Mouse (Mus musculus) spleen, postnatal 10 days (tissue): Measurements from ENCODE around the gene Slc35a5.

Source experiments
- DNase-seq, 2 experiments: peaks; one replicate each; pipeline ENCODE4 v3.0.0; 2021 to 2022; ENCODE audit warnings: low spot score in 2 of 2

Slc35a5 gene

DNA sequence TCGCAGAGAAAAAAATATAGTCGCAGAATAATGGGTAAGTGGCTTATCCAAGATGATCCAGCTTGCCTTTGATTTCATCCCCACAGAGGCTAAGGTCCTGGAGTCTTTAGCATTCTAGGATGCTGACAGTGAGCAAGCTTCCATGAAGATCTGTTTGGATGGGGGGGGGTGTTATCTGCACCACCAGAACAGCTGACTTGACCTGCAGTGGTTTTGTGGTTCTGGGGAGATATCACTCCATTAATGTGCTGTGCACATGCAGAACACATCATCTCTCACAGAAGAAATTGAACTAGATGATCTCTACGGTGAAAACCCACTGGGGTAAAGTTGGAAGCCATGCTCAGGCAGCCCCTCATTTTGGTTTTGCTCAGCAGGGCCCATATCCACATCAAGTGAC, 41.3 kb downstream of the Slc35a5 start:
- no peak for DNase-seq

DNA sequence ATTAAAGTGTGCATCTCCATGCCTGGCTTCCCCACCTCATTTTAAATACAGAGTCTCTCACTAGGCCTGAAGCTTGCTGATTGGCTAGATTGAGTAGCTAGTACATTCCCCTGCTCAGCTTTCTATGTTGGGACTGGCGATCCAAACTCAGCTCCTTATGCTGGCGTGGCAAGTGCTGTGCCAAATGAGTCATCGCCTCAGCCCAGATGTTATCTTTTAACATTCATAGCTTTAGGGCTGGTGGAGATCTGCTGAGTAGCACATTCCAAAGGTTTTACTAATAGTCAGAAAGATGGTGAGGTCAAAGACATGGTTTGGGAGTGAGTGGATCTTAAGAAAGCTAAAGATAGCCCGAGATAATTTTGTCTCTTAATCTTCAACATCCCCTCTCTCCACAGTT, 48.0 kb downstream of the Slc35a5 start:
- DNase-seq = no peak

- no peak for DNase-seq
These were observed 50.2 kb downstream of the Slc35a5 start for GRCm38 (mm10) chr16:45108203-45108878.

GRCm38 (mm10) chr16:45104993-45105392, 53.5 kb downstream of the Slc35a5 start:
- no peak for DNase-seq

- DNase-seq = no peak
These were observed 57.6 kb downstream of the Slc35a5 start for GRCm38 (mm10) chr16:45100892-45101291.

GRCm38 (mm10) chr16:45098886-45099210, 59.7 kb downstream of the Slc35a5 start:
- DNase-seq = no peak

DNA sequence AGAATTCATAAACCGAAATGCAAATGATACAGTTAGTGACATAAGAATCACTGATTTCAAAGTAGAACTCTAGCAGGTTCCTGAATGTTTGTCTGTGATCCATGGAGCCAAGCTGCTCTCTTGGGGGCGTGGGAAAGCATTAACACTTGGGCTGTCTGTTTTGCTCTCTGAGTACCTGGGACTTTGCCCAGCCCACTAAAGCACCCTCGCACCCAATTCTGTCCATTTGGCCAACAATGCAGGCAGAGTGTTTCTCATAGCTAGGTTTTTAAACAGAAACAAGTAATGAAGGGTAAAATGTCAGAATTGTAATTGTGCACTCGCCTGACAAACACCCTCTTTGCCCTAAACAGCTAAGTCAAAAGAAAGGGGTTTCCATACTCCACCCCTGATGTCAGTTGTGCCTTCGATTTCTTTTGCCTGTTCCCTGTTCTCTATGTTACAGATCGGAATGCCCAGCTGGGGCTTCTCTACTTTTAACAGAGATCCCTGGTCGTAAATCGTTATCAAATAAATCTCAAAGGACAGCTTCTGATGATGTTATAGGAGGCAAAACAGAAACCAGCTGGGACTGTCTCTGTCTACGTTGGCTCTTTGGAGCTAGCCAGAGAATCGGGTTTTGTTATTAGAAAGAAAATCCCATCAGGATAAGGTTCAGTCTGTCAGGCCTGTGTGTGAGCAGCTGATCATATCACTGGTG, 60.2 kb downstream of the Slc35a5 start:
- no peak for DNase-seq

- DNase-seq = no peak
These were observed 61.0 kb downstream of the Slc35a5 start for GRCm38 (mm10) chr16:45097467-45097866.

DNA sequence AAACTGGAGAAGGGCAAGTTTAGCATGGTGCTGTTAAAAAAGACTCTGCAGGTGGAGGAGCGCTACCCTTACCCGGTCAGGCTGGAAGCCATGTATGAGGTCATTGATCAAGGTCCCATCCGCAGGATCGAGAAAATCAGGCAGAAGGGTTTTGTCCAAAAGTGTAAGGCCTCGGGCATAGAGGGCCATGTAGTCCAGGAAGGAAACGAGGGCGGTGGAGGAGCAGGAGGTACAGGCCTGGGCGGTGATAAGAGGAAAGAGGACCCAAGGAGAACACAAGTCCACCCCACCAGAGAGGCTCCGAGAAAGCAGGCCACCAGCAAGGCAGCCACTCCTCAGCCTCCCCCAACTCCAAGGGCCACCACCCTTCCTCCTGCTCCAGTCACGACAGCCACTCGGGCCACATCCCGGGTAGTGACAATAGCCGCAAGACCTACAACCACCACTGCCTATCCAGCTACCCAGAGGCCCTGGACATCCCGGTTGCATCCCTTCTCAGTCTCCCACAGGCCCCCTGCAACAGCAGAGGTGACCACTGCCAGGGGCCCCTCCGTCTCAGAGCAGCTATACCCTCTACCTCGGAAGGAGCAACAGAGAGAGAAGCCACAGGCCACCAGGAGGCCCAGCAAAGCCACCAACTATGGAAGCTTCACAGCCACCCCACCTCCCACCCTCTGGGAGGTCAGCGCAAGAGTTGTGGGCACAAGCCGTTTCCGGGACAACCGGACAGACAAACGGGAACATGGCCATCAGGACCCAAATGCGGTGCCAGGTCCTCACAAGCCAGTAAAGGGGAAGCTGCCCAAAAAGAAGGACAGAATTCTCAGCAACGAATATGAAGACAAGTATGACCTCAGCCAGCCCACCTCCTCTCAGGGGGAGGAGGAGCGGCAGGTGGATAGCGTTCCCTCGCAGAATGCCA, 62.7 kb downstream of the Slc35a5 start:
- DNase-seq = no peak

DNA sequence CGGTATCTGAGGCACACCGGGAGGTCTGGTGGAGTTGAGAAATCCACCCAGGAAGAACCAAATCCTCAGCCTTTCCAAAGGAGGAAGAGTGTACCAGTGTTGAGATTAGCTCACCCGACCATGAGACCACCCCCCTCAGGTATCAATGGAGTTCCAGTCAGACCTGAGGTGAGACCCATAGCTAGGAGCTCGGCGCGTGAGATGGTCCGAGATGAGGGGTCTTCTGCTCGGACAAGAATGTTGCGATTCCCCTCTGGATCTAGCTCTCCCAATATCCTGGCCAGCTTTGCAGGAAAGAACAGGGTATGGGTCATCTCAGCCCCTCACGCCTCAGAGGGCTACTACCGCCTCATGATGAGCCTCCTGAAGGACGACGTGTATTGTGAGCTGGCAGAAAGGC, 63.5 kb downstream of the Slc35a5 start:
- no peak for DNase-seq

- DNase-seq = no peak
These were observed 64.3 kb downstream of the Slc35a5 start for GRCm38 (mm10) chr16:45094136-45094756.

DNA sequence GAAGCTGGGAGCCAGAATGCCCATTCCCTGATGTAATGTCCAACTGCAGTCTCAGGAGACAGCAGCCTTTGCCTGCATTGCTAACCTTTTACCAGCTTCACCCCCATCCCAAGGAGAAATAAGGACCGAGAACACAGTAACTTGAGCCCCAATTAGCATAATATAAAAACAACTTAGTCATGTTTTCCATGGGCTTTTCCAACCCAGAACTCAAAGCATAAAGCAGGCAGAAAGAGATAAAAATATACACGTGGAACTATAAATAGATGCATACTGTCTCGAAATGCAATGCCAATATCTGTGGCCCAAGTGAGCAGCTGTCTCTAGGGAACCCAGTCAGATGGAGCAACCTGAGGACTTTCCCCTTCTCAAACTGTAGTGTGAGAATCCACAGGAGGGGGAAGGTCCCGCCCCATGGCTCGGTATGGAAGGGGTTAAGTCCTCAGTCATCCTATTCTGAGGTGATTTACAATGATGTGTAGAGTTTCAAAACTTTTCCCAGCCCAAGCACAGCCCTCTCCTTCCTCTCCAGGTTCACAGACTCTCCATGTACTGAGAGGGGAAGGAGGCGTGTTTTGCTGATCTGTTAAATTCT, 65.3 kb downstream of the Slc35a5 start, which contains the start of gene Ccdc80:
Gene Ccdc80 (plus strand): TSS at position 266 of the 595 bp plus-strand sequence.
- no peak for DNase-seq

- peak; percentile 37 to 72 for DNase-seq
These were observed 68.5 kb downstream of the Slc35a5 start for GRCm38 (mm10) chr16:45090005-45090404.
